Mouse (Mus musculus) ES-CJ7 (cell line): ENCODE measurements around the gene Herc6.

Experiments
- DNase-seq: peaks from one replicate; pipeline ENCODE4 v3.0.0; 2011; ENCODE audit warnings: low read depth, low spot score

The Herc6 gene

GRCm38 (mm10) chr6:57571587-57571986 is 9.2 kb upstream of the Herc6 start:
- no peak for DNase-seq

- no peak for DNase-seq
These were observed 795 bp downstream of the Herc6 start for GRCm38 (mm10) chr6:57581595-57581994.

DNA sequence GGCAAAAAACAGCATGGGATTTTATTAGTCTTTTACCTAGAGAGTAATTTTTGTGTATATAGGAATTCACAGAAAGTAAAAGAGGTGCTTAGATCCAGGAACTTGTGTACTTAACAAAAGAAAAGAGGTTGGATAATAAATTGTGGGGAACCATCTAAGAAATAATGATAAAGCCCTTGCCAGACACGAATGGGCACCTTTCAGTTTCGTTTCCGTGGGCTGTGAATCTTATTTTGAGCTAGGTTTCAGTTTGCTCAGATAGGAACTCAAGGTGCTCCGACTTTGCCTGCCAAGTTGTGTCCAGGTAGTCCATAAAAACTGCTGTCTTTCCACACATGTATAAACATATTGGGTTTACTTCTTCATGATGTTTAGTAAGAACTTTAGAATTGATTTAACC is 1.6 kb downstream of the Herc6 start:
- DNase-seq, result no peak

DNA sequence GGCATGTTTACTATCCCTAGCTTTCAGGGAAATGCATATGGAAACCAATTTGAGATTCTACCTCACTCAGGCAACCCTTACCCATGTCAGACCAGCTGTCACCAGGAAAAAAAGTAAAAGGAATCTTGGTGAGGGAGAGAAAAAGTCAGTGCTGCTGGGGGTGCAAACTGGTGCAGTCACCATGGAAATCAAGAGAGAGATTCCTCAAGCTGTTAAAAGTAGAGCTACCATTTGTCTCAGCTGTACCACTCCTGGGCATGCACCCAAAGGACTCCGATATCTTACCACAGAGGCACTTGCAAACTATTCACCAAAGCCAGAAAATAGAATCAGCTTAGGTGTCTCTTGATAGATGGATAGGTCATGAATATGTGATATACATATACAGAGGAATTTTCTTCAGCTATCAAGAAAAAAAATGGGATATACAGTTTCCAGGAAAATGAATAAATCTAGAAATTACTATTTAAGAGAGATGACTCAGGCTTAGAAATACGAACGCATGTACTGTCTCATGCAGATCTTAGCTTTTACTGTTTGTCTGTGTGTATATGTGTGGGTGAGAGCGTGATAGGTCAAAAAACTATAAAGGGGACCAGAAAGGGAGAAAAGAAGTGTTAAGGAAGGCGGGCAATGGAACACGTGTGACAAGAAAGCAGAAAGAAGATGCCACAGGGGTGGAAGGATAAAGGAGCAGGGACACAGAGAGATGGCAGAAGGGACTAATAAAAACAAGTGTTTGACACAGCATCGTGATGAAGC is 24.9 kb downstream of the Herc6 start:
- no peak for DNase-seq

DNA sequence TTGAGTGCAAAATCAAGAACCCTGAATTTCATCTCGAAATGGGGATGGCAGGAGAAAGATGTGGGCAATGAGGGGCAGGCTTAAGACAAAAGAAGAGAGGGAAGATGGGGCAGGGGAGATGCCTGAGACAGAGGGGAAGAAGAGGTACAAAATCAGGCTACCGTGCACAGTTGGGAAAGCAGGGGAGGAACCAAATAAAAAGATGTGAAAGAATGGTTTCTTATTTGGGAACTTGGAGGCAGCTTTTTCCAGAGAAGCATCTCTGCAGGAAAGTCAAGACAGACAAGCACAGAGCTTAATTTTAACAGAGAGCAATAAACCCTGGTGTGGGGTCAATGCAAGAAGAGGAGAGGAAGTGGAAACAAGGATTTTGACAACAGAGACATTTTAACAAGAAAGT is 27.2 kb downstream of the Herc6 start:
- no peak for DNase-seq

GRCm38 (mm10) chr6:57609631-57610030 is 28.8 kb downstream of the Herc6 start:
- DNase-seq, result peak; percentile 67

DNA sequence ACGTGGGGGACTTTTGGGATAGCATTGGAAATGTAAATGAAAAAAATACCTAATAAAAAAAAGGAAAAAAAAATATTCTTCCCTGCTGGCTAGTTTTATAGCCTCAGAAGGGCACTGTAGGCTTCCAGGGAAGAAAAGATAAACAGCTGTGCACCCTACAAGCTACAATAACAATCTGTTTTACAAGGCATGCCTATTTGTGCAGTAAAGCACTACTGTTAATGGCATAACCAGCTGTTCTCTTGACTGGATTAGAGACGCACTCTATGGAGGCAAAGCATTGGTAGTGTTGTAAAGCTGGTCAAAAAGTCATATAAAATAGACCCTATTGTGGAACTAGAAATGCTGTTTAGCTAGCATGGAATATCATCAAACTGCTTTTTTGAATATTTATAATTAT is 35.0 kb downstream of the Herc6 start:
- no peak for DNase-seq

DNA sequence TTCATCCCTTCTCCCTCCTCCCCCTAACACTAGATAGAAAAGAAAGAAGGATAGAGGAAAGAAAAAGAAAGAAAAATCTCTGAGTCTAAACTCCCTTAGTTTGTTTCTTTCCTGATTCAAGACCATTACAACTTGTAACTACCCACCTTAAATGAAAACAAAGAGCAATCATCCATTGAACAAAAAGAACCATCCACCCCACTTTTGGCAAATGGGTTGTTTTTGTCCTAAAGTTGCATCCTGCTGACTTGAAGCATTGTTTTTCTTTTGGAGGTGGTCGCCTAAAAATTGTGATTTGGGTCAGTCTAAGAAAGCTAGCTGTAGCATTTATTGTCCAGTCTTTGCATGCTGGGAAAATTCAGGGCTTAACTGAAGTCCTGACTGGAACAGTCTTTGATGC is 58.7 kb downstream of the Herc6 start:
- DNase-seq, result peak; percentile 28

DNA sequence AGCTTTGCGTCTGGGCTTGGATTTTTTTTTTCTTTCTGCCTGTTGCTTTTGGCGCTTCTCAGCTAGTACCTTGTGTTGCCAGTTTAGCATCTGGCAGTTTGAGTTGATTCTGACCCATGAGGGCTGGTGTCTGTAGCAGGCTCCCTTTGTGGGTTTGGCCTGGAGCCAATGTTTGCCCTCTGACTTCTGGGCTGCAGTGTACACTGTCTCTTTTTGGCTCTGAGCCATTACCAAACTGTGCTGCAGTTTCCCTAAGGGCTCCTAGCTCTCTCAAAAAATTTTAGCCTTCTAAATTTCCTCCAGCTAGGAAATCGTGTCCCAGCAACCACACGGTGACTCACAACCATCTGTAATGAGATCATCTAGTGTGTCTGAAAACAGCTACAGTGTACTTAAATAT is 61.0 kb downstream of the Herc6 start:
- DNase-seq, result no peak

- DNase-seq, result no peak
These were observed 66.5 kb downstream of the Herc6 start for GRCm38 (mm10) chr6:57647256-57647655.

DNA sequence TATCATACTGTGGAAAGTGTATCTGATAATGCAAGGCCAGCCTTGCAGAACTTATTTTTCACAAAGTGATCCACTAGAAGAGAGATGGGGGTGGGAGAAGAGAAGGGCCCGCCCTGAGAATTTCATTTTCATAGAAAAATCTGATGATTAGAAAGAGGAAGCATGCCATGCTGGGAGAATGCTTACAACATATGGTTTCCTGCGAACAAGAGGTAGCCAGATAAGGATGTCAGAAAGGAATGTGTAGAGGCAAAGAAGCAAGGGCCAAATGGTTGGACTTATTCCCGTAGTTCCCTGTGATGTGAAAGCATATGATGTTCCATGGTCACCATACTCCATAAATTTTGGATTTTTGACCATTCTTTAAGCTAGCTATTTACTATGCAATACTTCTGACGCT is 80.5 kb downstream of the Herc6 start:
- no peak for DNase-seq

DNA sequence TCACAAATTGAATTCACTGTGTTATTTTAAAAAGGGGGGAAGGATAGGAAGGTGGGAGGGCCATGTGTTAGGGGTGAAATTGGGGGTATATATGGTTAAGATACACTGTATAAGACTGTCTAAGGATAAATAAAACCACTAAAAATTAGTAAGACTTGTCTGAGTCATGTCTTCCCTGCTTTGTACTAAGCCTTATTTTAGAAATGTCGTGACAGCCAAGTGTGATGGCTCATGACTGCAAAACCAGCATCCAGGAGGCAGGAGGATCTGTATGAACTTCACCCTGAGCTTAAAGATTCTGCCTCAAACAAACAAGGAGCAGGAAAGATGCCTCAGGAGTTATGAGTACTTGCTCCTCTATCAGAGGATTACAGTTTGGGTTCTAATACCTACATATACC is 103.4 kb downstream of the Herc6 start:
- DNase-seq, result no peak

GRCm38 (mm10) chr6:57691467-57692261 is 110.9 kb downstream of the Herc6 start, which contains the start of gene Pyurf:
Pyurf (minus strand) TSS chr6:57692078.
- peak; percentile 86 for DNase-seq

DNA sequence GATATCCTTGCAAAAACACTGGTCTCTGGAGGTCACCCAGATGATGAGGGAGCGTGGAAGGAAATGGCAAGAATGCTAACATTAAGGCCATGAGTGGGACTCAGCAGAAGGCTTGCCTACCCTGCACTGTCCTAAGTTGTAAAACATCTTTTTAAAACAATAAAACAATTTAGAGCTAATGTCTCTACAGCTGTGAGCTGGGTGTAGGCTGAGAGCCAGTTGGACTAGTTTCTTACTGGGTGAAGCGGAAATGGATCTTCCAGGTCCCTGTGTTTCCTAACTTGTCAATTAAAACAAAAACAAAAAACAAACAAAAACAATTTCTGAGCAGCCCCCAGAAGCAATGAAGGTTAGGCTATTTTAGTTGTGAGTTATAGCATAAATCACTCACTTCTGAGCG is 112.3 kb downstream of the Herc6 start:
- no peak for DNase-seq

DNA sequence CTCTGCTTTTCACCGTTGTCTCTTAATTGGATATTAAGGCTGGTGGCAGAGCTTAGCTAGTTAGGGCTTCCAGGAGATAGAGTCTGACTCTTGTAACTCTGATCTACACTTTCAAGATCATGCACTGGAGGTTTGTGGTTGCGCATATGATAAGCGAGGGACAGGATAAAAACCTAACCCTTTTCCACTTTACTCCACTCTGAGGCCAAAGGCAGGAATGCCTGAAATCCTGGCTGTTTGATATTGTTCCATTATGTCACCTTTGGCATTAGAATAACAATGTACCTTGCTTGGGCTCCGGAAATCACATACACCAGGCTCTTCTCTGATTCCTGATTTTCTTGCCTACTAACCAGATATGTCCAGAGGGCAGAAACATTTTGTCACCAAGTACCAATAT is 120.9 kb downstream of the Herc6 start:
- DNase-seq, result no peak

- no peak for DNase-seq
These were observed 121.6 kb downstream of the Herc6 start, which contains the start of gene Lancl2 for GRCm38 (mm10) chr6:57702376-57702742. Lancl2 (plus strand) TSS chr6:57702540.

DNA sequence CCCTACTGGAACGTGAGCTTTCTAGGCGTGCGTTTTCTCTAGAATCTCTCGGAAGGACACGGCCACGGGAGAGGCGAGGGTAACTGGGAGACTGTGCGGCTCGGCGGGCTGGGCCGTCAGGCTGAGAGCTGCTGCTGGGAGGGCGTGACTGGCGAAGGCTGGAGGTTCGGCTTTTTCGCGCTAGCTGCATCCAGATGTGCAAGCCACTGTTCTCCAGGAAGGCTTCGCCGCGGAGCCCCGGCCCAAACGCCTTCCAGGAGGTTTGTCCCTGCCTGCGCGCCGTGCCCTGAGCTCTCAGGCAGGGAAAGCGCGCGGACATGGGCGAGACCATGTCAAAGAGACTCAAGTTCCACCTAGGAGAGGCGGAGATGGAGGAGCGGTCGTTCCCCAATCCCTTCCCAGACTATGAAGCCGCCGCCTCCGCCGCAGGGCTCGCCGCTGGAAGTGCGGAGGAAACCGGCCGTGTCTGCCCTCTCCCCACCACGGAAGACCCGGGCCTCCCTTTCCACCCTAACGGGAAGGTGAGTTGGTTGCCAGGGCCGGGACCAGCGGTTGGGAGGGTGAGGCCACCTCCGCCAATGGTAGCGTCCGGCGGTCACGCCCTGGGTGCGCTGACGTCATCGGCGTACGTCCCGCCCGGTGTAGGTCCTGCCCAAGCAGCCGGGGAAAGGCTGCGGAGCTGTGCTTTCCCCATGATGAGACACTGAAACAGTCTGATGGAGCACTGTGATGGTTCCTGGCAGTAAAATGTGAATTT is 122.1 kb downstream of the Herc6 start:
- DNase-seq, result peak; percentile 94

DNA sequence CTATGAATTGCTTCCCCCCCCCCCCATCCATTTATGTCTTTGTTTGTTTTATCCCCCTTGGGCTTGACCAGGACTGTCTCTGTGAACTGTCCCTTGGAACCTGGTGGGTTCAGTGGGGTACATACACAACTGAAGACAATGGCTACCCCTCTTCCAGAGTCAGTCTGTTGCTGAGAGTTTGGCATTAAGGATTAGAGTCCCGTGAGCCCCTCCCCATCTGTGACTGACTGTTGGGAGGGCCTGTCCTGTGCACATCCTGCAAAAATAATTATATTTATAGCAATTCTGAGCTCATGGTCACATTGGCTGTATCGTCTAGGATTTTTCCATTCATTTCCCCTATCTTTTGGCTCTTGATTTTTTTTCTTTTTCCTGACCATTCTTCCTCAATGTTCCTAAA is 122.9 kb downstream of the Herc6 start:
- no peak for DNase-seq

- DNase-seq, result no peak
These were observed 125.9 kb downstream of the Herc6 start for GRCm38 (mm10) chr6:57706721-57707120.

DNA sequence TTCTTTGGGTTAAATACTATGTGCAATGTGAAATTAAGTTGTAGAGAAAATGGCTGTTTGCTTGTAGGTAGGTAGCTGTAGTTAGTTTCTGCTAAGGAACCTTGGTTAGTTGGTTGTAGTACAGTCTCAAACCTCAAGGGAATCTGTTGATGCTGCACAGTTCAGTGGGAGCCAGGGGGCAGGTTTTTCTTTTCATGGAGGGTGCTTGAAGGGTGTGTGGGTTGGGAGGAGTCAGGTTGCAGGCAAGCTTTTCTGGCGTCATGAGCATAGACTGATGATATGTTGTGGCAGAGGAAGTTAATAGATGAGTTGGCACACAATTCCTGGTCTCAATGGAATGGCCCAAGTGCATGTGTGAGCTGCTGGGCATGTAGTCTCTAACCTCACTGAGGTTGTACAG is 130.9 kb downstream of the Herc6 start:
- DNase-seq, result no peak
